Mouse (Mus musculus): Measurements from ENCODE around the gene Birc6.

GRCm38 (mm10) chr17:74707637-74708152, 179.6 kb downstream of the Birc6 start:
- TF ChIP-seq CTCF (IDR thresholded peaks at IDR 0.05; ENCODE audit: low read depth, low read length): no peak
- no peak for TF ChIP-seq POLR2A (IDR thresholded peaks at IDR 0.05; ENCODE audit: extremely low read depth, insufficient read depth, low read length)
